ENCODE assay signal across 12 mouse cellular contexts in the genomic region with DNA sequence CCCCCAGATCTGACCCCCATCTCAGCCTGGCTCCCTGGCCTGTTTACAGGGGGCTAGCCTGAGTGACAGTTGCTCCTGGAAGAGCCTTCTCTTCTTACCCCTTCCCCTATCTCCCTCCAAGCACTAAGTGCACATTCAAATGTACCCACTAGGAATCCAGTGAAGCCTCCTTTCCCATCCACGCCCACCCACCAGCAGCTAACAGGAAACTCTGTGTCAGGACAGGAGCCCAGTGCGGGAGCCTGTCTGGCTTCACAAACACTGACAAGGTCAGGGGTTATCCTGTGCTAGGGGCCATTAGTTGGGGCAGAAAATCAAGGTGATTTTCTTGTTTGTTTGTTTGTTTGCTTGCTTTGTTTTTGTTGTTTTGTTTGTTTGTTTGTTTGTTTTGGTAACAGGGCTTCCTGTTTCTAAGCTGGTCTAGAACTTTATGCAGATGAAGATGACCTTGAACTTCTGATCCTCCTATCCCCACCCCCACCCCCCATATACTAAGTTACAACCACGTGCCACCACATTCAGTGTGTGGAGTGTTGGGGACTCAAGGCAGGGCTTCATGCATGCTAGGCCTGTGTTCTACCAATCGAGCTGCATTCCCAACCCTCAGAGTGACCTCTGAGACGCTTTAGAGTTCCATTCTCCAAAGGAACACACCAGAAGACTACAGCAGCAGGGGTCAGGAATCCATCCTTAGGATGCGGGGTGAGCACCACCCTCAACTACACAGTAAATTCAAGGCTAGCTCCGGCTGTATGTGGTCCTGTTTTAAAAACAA. TPM values are rescaled to one million over a fixed set of nuclear protein-coding genes. Genes with fewer than 3 reads are reported as not detected.
DNase-seq lines count a peak whose midpoint lies in the region; ATAC-seq and TF ChIP-seq lines count a peak whose summit lies in the region.
"Had no signal": no experiment of that assay in that cellular context is flagged by ENCODE, and none has a peak within 500 bp of the region (broad histone marks: within the 10 kb centered on the region; RNA-seq: fewer than 3 reads in every experiment).

No protein-coding gene starts in this region.

- H3K36me3 ChIP-seq in intestine, embryonic 14.5 days (ENCODE audit: control insufficient read depth, insufficient read depth, low read length), result peaks cover 10% of the 10 kb centered on the region; the same call in 1 of the 2 replicates
- H3K36me3 ChIP-seq in intestine, postnatal 0 days (ENCODE audit: control insufficient read depth, insufficient read depth), result peaks cover 21% of the 10 kb centered on the region; the same call in 1 of the 2 replicates
- peaks cover 36% of the 10 kb centered on the region for H3K36me3 ChIP-seq in embryonic facial prominence, embryonic 10.5 days (replicated peaks)
- H3K36me3 ChIP-seq in forebrain, embryonic 15.5 days, result no peaks in the 10 kb centered on the region
- H3K36me3 ChIP-seq in midbrain, embryonic 15.5 days (replicated peaks), result 0 out of 2 replicates have a peak, but pooled peaks cover under 1% of the 10 kb centered on the region
- H3K36me3 ChIP-seq: G1E had no signal

- H3K27ac ChIP-seq in intestine, embryonic 14.5 days (ENCODE audit: low read depth), result peak overlapping the region; percentile 80
- no peak overlapping the region for H3K27ac ChIP-seq in intestine, postnatal 0 days (ENCODE audit: low read depth, low read length)
- H3K27ac ChIP-seq in embryonic facial prominence, embryonic 10.5 days (replicated peaks), result peak overlapping the region; percentile 81
- H3K27ac ChIP-seq in forebrain, embryonic 15.5 days (replicated peaks), result peak overlapping the region; percentile 49; the same call in 1 of the 2 replicates
- peak overlapping the region; percentile 56 for H3K27ac ChIP-seq in midbrain, embryonic 15.5 days
- H3K27ac ChIP-seq in layer of hippocampus, adult 2 months, result no peak overlapping the region

- no peak overlapping the region for H3K9ac ChIP-seq in intestine, embryonic 14.5 days (ENCODE audit: low read length)
- no peak overlapping the region for H3K9ac ChIP-seq in intestine, postnatal 0 days (ENCODE audit: low read depth, low read length)
- no peak overlapping the region for H3K9ac ChIP-seq in forebrain, embryonic 15.5 days (replicated peaks)
- H3K9ac ChIP-seq in midbrain, embryonic 15.5 days, result no peak overlapping the region

- DNase-seq in intestine, embryonic 14.5 days (ENCODE audit: low spot score), result no peak
- peak; percentile 42 for DNase-seq in embryonic facial prominence, embryonic 10.5 days (ENCODE audit: low spot score)
- no peak for DNase-seq in urinary bladder, postnatal 14 days (ENCODE audit: low spot score)
- no peak for DNase-seq in layer of hippocampus, adult 2 months (ENCODE audit: low spot score in 2 of 2)
- DNase-seq: gastrocnemius, postnatal 36 days; kidney, postnatal 14 days; lung, postnatal 36 days; thymus, postnatal 14 days had no signal

- no peaks in the 10 kb centered on the region for H3K9me3 ChIP-seq in intestine, embryonic 14.5 days (ENCODE audit: control insufficient read depth, low read length)
- H3K9me3 ChIP-seq in intestine, postnatal 0 days (ENCODE audit: control insufficient read depth), result no peaks in the 10 kb centered on the region
- no peaks in the 10 kb centered on the region for H3K9me3 ChIP-seq in embryonic facial prominence, embryonic 10.5 days
- H3K9me3 ChIP-seq in forebrain, embryonic 15.5 days, result no peaks in the 10 kb centered on the region
- H3K9me3 ChIP-seq in midbrain, embryonic 15.5 days, result no peaks in the 10 kb centered on the region

- no peaks in the 10 kb centered on the region for H3K27me3 ChIP-seq in intestine, embryonic 14.5 days (replicated peaks; ENCODE audit: control insufficient read depth, insufficient read depth, low read length)
- no peaks in the 10 kb centered on the region for H3K27me3 ChIP-seq in intestine, postnatal 0 days (replicated peaks; ENCODE audit: control insufficient read depth, insufficient read depth, low read length)
- H3K27me3 ChIP-seq in embryonic facial prominence, embryonic 10.5 days (replicated peaks; ENCODE audit: low read depth, poor library complexity, severe bottlenecking), result no peaks in the 10 kb centered on the region
- H3K27me3 ChIP-seq in forebrain, embryonic 15.5 days, result no peaks in the 10 kb centered on the region
- H3K27me3 ChIP-seq in midbrain, embryonic 15.5 days (replicated peaks), result no peaks in the 10 kb centered on the region

- ATAC-seq in intestine, embryonic 14.5 days (replicated peaks; ENCODE audit: low FRiP score, low TSS enrichment, low read depth), result no peak
- no peak for ATAC-seq in intestine, postnatal 0 days
- ATAC-seq in forebrain, embryonic 15.5 days (replicated peaks), result no peak
- no peak for ATAC-seq in midbrain, embryonic 15.5 days (replicated peaks)

- no peak overlapping the region for H3K4me2 ChIP-seq in intestine, embryonic 14.5 days (ENCODE audit: low read length)
- H3K4me2 ChIP-seq in intestine, postnatal 0 days (replicated peaks; ENCODE audit: low read depth), result no peak overlapping the region
- H3K4me2 ChIP-seq in forebrain, embryonic 15.5 days (replicated peaks), result no peak overlapping the region
- H3K4me2 ChIP-seq in midbrain, embryonic 15.5 days, result no peak overlapping the region

- peaks cover 36% of the 10 kb centered on the region for H3K4me1 ChIP-seq in intestine, embryonic 14.5 days (replicated peaks; ENCODE audit: control insufficient read depth, insufficient read depth, low read length)
- peaks cover 16% of the 10 kb centered on the region for H3K4me1 ChIP-seq in intestine, postnatal 0 days (replicated peaks; ENCODE audit: control insufficient read depth, insufficient read depth, low read length)
- H3K4me1 ChIP-seq in embryonic facial prominence, embryonic 10.5 days, result peaks cover 65% of the 10 kb centered on the region
- H3K4me1 ChIP-seq in forebrain, embryonic 15.5 days, result peaks cover 13% of the 10 kb centered on the region
- H3K4me1 ChIP-seq in midbrain, embryonic 15.5 days, result peaks cover 23% of the 10 kb centered on the region

- no peak overlapping the region for H3K4me3 ChIP-seq in intestine, embryonic 14.5 days (ENCODE audit: low read depth, low read length)
- H3K4me3 ChIP-seq in intestine, postnatal 0 days (ENCODE audit: low read depth, low read length), result no peak overlapping the region
- H3K4me3 ChIP-seq in embryonic facial prominence, embryonic 10.5 days, result no peak overlapping the region
- no peak overlapping the region for H3K4me3 ChIP-seq in forebrain, embryonic 15.5 days
- no peak overlapping the region for H3K4me3 ChIP-seq in midbrain, embryonic 15.5 days
- H3K4me3 ChIP-seq in layer of hippocampus, adult 2 months, result no peak overlapping the region

- no peak for TF ChIP-seq CTCF in intestine, postnatal 0 days (IDR thresholded peaks at IDR 0.05; ENCODE audit: low read depth)
- no peak for TF ChIP-seq CTCF in layer of hippocampus, adult 2 months (conservative IDR thresholded peaks at IDR 0.05)

- 74% methylated on average over 7 of the region's 7 CpGs for WGBS in intestine, embryonic 14.5 days
- 76% methylated on average over 7 of the region's 7 CpGs for WGBS in intestine, postnatal 0 days
- 56% methylated on average over 7 of the region's 7 CpGs for WGBS in embryonic facial prominence, embryonic 10.5 days
- WGBS in forebrain, embryonic 15.5 days, result 71% methylated on average over 7 of the region's 7 CpGs
- 70% methylated on average over 7 of the region's 7 CpGs for WGBS in midbrain, embryonic 15.5 days

RNA-seq across cellular contexts. Expression of a gene that starts 10.5 kb away (rescaled TPM):
- 22.1 and 30.3 TPM in 2 replicates for polyA plus RNA-seq in intestine, embryonic 14.5 days (2014; fragmentation: Nextera tagmentation; extraction: Ambion mirVana)
- 6.3 and 6.5 TPM in 2 replicates for polyA plus RNA-seq in intestine, postnatal 0 days (2015; fragmentation: Nextera tagmentation; extraction: Ambion mirVana)
- polyA plus RNA-seq in embryonic facial prominence, embryonic 10.5 days (2016; fragmentation: Nextera tagmentation; extraction: Ambion mirVana), result 20.7 and 21.2 TPM in 2 replicates
- polyA plus RNA-seq in forebrain, embryonic 15.5 days (2015; fragmentation: Nextera tagmentation; extraction: Ambion mirVana), result 11.7 and 14.6 TPM in 2 replicates
- 15.6 and 16.4 TPM in 2 replicates for polyA plus RNA-seq in midbrain, embryonic 15.5 days (2015; fragmentation: Nextera tagmentation; extraction: Ambion mirVana)
- total RNA-seq in layer of hippocampus, adult 2 months (2021), result 10 to 100 TPM; 10.7 to 11.7 TPM
- total RNA-seq: G1E had no signal
- polyA plus RNA-seq: G1E had no signal

RNA-seq across cellular contexts. Expression of a gene that starts 19.4 kb away (rescaled TPM):
- 0.37 and 0.67 TPM in 2 replicates for polyA plus RNA-seq in intestine, embryonic 14.5 days (2014; fragmentation: Nextera tagmentation; extraction: Ambion mirVana)
- 0.05 and 0.07 TPM in 2 replicates for polyA plus RNA-seq in intestine, postnatal 0 days (2015; fragmentation: Nextera tagmentation; extraction: Ambion mirVana)
- polyA plus RNA-seq in embryonic facial prominence, embryonic 10.5 days (2016; fragmentation: Nextera tagmentation; extraction: Ambion mirVana), result 1.0 and 1.5 TPM in 2 replicates
- polyA plus RNA-seq in forebrain, embryonic 15.5 days (2015; fragmentation: Nextera tagmentation; extraction: Ambion mirVana), result 0.36 and 1.00 TPM in 2 replicates
- polyA plus RNA-seq in midbrain, embryonic 15.5 days (2015; fragmentation: Nextera tagmentation; extraction: Ambion mirVana), result 0.94 and 1.0 TPM in 2 replicates
- total RNA-seq in layer of hippocampus, adult 2 months (2021), result 1 to 10 TPM; 3.0 to 3.3 TPM
- total RNA-seq: G1E; gastrocnemius, postnatal 36 days had no signal
- polyA plus RNA-seq: G1E had no signal

RNA-seq across cellular contexts. Expression of a gene that starts 30.3 kb away (rescaled TPM):
- 26.2 and 27.4 TPM in 2 replicates for polyA plus RNA-seq in intestine, embryonic 14.5 days (2014; fragmentation: Nextera tagmentation; extraction: Ambion mirVana)
- polyA plus RNA-seq in intestine, postnatal 0 days (2015; fragmentation: Nextera tagmentation; extraction: Ambion mirVana), result 3.6 and 5.1 TPM in 2 replicates
- polyA plus RNA-seq in embryonic facial prominence, embryonic 10.5 days (2016; fragmentation: Nextera tagmentation; extraction: Ambion mirVana), result 19.3 and 20.5 TPM in 2 replicates
- 2.1 and 2.7 TPM in 2 replicates for polyA plus RNA-seq in forebrain, embryonic 15.5 days (2015; fragmentation: Nextera tagmentation; extraction: Ambion mirVana)
- polyA plus RNA-seq in midbrain, embryonic 15.5 days (2015; fragmentation: Nextera tagmentation; extraction: Ambion mirVana), result 3.0 and 3.6 TPM in 2 replicates
- under 1 TPM; 0.54 to 0.71 TPM for total RNA-seq in layer of hippocampus, adult 2 months (2021)
- total RNA-seq: G1E had no signal
- polyA plus RNA-seq: G1E had no signal

Comparison
In these comparisons a context has a peak if more than half of its experiments do, and no peak if none do; other contexts are left out.
1. H3K27ac ChIP-seq: peak in intestine, embryonic 14.5 days (single experiment), embryonic facial prominence, embryonic 10.5 days (single experiment), forebrain, embryonic 15.5 days (single experiment) and midbrain, embryonic 15.5 days (single experiment); none in intestine, postnatal 0 days (single experiment) and layer of hippocampus, adult 2 months (single experiment).